16 mouse cellular contexts compared by ENCODE assay signal in genomic region chr1:56981947-56982555, GRCm38 (mm10). TPM values are rescaled to one million over a fixed set of nuclear protein-coding genes. Genes with fewer than 3 reads are reported as not detected.
DNase-seq lines count a peak whose midpoint lies in the region; TF ChIP-seq lines count a peak whose summit lies in the region.
"Had no signal": no experiment of that assay in that cellular context is flagged by ENCODE, and none has a peak within 500 bp of the region (broad histone marks: within the 10 kb centered on the region; RNA-seq: fewer than 3 reads in every experiment).

No protein-coding gene starts in this region.

- H3K4me3 ChIP-seq in heart, embryonic 10.5 days = no peak overlapping the region
- H3K4me3 ChIP-seq in limb, embryonic 10.5 days = no peak overlapping the region
- H3K4me3 ChIP-seq: hindbrain, embryonic 13.5 days; limb, embryonic 12.5 days; liver, embryonic 13.5 days; midbrain, embryonic 12.5 days had no signal

- TF ChIP-seq POLR2A in brain, embryonic 14.5 days (IDR thresholded peaks at IDR 0.05; ENCODE audit: borderline replicate concordance, extremely low read depth, insufficient read depth, insufficient read length, poor library complexity, severe bottlenecking) = no peak

- WGBS in heart, embryonic 10.5 days = 2% methylated on average over 11 of the region's 11 CpGs
- WGBS in limb, embryonic 10.5 days = 0% methylated on average over 11 of the region's 11 CpGs

- peak; percentile 66 for DNase-seq in heart, embryonic 10.5 days (ENCODE audit: low spot score)
- DNase-seq in heart, postnatal 4 days = no peak
- DNase-seq in brain, embryonic 14.5 days (ENCODE audit: low read depth) = peak; percentile 35
- peak; percentile 44 for DNase-seq in embryo, embryonic 10.5 days (ENCODE audit: low spot score)
- peak; percentile 52 for DNase-seq in limb, embryonic 10.5 days (ENCODE audit: low spot score)
- no peak for DNase-seq in gastrocnemius, postnatal 14 days
- no peak for DNase-seq in adrenal gland, postnatal 10 days
- DNase-seq: cerebellum, adult 9-10 months; gastrocnemius, postnatal 10 days; liver, embryonic 13.5 days; lung, embryonic 14.5 days; right cerebral cortex, adult 18-20 months had no signal

- no peaks in the 10 kb centered on the region for H3K36me3 ChIP-seq in heart, embryonic 10.5 days
- H3K36me3 ChIP-seq in limb, embryonic 10.5 days = no peaks in the 10 kb centered on the region
- H3K36me3 ChIP-seq: hindbrain, embryonic 13.5 days; limb, embryonic 12.5 days; liver, embryonic 13.5 days; midbrain, embryonic 12.5 days had no signal

- no peak for TF ChIP-seq CTCF in brain, embryonic 14.5 days (IDR thresholded peaks at IDR 0.05; ENCODE audit: borderline replicate concordance, extremely low read depth, insufficient read depth, insufficient read length)

- peaks cover 96% of the 10 kb centered on the region for H3K27me3 ChIP-seq in heart, embryonic 10.5 days (ENCODE audit: insufficient read depth, poor library complexity, severe bottlenecking)
- H3K27me3 ChIP-seq in limb, embryonic 10.5 days (ENCODE audit: low read depth, poor library complexity, severe bottlenecking) = peaks cover 98% of the 10 kb centered on the region

- H3K27ac ChIP-seq in heart, embryonic 10.5 days = no peak overlapping the region
- H3K27ac ChIP-seq in limb, embryonic 10.5 days = no peak overlapping the region
- H3K27ac ChIP-seq: hindbrain, embryonic 13.5 days; limb, embryonic 12.5 days; liver, embryonic 13.5 days; macrophage; midbrain, embryonic 12.5 days had no signal

- intact Hi-C loops in gastrocnemius, postnatal 14 days (cut with DNase I; ENCODE audit: low total_unique reads) = no loop called here

- no peaks in the 10 kb centered on the region for H3K9me3 ChIP-seq in heart, embryonic 10.5 days
- H3K9me3 ChIP-seq in limb, embryonic 10.5 days (replicated peaks) = no peaks in the 10 kb centered on the region
- H3K9me3 ChIP-seq: hindbrain, embryonic 13.5 days; limb, embryonic 12.5 days; liver, embryonic 13.5 days; midbrain, embryonic 12.5 days had no signal

- H3K4me1 ChIP-seq in heart, embryonic 10.5 days = peaks cover 23% of the 10 kb centered on the region
- H3K4me1 ChIP-seq in limb, embryonic 10.5 days = peaks cover 49% of the 10 kb centered on the region

RNA-seq across cellular contexts. Expression of gene Satb2, which starts 3.6 kb away (rescaled TPM):
- polyA plus RNA-seq in heart, embryonic 10.5 days (2016; fragmentation: Nextera tagmentation; extraction: Ambion mirVana) = 0.32 and 1.7 TPM in 2 replicates
- total RNA-seq in heart, postnatal 4 days (2021) = under 1 TPM; 0.50 to 0.69 TPM
- polyA plus RNA-seq in brain, embryonic 14.5 days (2012; rRNA removed) = 7.9 and 12.2 TPM in 2 replicates
- 1.1 and 2.2 TPM in 2 replicates for polyA plus RNA-seq in limb, embryonic 10.5 days (2016; fragmentation: Nextera tagmentation; extraction: Ambion mirVana)
- total RNA-seq in gastrocnemius, postnatal 14 days (2021) = under 1 TPM; 0.35 to 0.40 TPM
- total RNA-seq in adrenal gland, postnatal 10 days (2021) = 1 to 10 TPM; 1.2 to 3.6 TPM

Comparison
In these comparisons a context has a peak if more than half of its experiments do, and no peak if none do; other contexts are left out.
1. DNase-seq: peak in heart, embryonic 10.5 days (single experiment), brain, embryonic 14.5 days (single experiment), embryo, embryonic 10.5 days (single experiment) and limb, embryonic 10.5 days (single experiment); none in heart, postnatal 4 days (single experiment), gastrocnemius, postnatal 14 days (single experiment) and adrenal gland, postnatal 10 days (single experiment).